Mouse (Mus musculus) C2C12 (cell line): ENCODE measurements at regions not wholly inside any gene's neighbourhood (a gene's known extent, or its start where the extent isn't known, plus 50 kb on each side); places are given as distances from the start of the nearest gene placed in this dataset.

Experiments
- CTCF ChIP-seq: IDR thresholded peaks from one replicate; pipeline ENCODE4 v1.5.1; 2011; ENCODE audit not compliant: control insufficient read depth, insufficient read depth, insufficient read length
- MAX ChIP-seq: IDR thresholded peaks from one replicate; pipeline ENCODE4 v1.6.1; 2011; ENCODE audit warnings: mild to moderate bottlenecking, control low read depth
- USF1 ChIP-seq: IDR thresholded peaks from one replicate; pipeline ENCODE4 v1.6.1; 2011; ENCODE audit warnings: low read depth, mild to moderate bottlenecking, control low read depth, moderate library complexity

DNA sequence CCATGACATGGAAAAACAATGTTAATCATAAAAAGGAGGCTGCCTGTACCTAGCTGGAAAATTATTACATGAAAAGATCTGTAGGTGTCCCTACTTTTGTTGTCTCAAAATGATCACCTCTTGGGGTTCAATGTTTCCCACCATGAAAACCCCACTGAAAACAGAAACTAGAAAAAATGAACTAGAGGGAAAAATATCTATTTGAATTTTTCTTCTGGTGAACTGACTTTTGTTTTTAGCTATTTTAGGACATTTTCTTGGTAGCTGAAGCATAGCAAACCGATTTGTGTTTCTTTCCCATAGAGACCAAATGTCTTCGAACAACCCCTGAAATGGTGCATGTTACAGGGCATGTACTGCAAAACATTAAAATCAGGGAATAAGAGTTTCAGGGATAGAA is 518.2 kb upstream of the A1bg start:
- no peak for TF ChIP-seq CTCF
- no peak for TF ChIP-seq MAX
- TF ChIP-seq USF1 = no peak
